Mouse (Mus musculus): ENCODE measurements around the gene Il4ra. TPM values are rescaled to one million over a fixed set of nuclear protein-coding genes. Genes with fewer than 3 reads are reported as not detected.

The Il4ra gene
- total RNA-seq, 2 experiments from 2014 or later, result 1.8 to 2.2 TPM

DNA sequence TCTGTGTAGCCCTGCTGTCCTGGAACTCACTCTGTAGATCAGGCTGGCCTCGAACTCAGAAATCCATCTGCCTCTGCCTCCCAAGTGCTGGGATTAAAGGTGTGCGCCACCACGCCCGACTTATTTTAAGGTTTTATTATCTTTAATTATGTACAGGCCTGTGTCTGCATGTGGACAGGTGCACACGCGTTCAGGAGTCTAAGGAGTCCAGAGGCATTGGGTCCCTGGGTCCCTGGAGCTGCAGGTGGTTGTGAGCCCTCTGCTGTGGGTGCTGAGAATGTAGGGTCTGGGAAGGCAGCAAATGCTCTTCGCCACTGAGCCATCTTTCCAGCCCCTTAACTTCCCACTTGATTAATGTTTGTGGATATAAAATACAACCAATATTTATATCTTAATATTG, 63.5 kb downstream of the Il4ra start:
- no peak for ATAC-seq (replicated peaks; ENCODE audit: low FRiP score, low TSS enrichment, poor library complexity, severe bottlenecking)

DNA sequence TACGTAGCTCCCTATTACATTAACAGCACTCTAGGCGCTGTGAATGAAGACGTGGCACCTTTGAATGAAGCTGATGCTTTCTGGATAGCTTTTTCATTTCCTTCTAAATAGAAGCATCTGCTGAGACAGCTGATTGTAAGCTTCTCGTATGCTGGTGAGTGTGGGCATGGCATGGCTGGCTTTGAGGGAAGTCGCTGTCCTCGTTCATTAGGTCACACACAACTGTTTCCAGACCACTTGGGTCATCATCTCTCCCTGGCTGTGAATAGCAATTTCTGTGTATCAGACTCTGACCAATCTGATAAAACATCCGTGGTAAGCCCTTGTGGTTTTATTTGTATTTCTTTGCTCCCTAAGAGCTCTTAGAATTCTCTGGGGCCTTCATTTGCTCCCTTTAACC, 66.1 kb downstream of the Il4ra start:
- no peak for ATAC-seq (replicated peaks; ENCODE audit: low FRiP score, low TSS enrichment, poor library complexity, severe bottlenecking)

DNA sequence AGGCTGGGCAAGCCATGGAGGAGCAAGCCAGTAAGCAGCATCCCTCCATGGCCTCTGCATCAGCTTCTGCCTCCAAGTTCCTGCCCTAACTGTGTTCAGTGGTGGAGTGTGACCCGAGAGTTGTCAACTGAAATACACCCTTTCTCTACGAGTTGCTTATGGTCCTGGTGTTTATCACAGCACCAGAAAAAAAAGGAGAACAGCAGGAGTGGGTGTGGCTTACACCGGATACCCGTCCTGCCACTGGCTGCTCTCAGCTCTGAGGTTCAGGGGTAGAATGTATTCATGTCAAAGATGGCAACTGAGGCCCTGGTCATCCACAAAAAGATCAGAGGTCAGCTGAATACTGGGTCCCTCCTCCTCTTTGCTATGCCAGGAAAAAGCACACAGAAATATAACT, 68.2 kb downstream of the Il4ra start:
- ATAC-seq (replicated peaks; ENCODE audit: low FRiP score, low TSS enrichment, poor library complexity, severe bottlenecking), result no peak

DNA sequence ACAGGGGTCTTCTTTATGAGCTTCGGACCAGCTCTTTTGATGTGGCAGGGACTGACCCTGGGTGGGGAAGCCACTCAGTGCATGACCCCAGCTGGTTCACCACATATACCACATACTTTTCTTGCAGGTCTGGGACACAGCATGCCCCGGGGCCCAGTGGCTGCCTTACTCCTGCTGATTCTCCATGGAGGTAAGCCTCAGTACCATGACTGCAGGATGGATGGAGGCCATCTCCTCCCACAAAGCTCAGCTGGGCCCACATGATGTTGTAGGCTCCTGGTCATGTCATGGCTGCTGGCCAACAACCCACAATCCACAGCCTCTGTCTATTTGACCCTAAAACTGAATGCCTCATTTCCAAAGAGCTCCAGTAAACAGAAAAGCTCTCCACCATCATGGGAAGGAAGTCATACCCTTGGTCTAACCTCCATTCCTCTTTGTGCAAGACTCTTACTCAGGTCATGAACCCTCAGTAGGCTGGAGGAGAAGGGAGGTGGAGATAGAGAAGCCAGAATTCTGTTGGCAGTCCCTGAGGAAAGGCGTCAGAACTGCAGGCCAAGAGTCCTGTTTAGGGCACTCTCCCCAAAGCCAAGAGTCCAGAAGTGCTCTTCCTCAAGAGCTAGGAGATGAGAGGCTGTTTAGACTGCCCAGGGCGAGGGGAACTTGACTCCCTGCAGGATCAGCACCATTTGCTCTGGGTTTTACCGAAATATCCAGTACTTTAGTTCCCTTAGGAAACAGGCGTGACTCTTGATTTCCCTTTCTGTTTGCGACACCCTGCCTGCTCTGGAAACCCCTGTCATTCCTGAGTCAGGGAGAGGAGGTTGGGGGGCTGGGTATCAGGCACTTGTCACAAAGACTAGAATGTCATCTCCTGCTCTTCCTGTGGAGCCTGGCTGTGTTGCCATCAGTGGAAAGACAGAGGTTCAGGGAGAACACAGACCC, 71.1 kb downstream of the Il4ra start:
- ATAC-seq (replicated peaks; ENCODE audit: low FRiP score, low TSS enrichment, poor library complexity, severe bottlenecking), result no peak

DNA sequence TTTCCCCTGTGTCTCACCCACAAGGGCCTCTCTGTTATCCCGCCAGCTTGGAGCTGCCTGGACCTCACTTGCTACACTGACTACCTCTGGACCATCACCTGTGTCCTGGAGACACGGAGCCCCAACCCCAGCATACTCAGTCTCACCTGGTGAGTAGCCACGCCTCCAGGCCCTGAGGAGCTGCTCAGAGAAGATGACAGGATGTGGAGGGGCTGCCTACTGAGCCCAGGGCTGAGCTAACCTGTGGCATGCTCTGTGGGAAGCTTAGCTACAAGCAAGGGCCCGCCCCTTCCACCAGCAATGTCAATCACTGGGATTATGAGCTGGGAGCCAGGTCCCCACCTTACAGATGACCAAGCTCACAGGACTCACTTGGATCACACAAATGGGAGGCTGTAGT, 73.3 kb downstream of the Il4ra start:
- no peak for ATAC-seq (replicated peaks; ENCODE audit: low FRiP score, low TSS enrichment, poor library complexity, severe bottlenecking)

DNA sequence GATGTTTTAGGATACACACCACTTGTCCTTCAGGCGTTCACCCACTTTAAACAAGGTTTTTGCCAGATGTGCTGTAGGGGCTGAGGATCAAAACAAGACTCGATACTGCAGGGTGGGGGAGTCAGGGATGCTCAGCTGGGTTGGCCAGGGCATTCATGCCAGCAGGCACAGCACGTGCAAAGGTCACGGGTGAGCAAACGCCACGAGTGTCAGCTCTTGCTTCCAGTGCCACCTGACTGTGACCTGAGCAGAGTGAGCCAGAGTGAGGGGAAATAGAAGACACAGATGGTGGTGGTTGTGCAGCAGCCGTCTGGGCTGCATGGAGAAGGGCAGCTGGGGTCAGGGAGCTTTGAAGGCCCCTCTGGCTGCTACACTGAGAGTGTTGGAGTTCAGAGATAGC, 73.9 kb downstream of the Il4ra start:
- ATAC-seq (replicated peaks; ENCODE audit: low FRiP score, low TSS enrichment, poor library complexity, severe bottlenecking), result no peak

Other genes with a start within 250 kb of the Il4ra start
- gene Kdm8, start 107.4 kb upstream of the Il4ra start, total RNA-seq (2014; fragmentation: Nextera tagmentation), result 5.0 and 5.4 TPM in 2 replicates
- 5.3 and 6.3 TPM in 2 replicates for gene Kdm8, start 107.4 kb upstream of the Il4ra start, total RNA-seq (2017)
- 49.9 and 55.4 TPM in 2 replicates for gene Nsmce1, start 60.5 kb upstream of the Il4ra start, total RNA-seq (2014; fragmentation: Nextera tagmentation)
- gene Nsmce1, start 60.5 kb upstream of the Il4ra start, total RNA-seq (2017), result 58.3 and 68.4 TPM in 2 replicates
- gene Il21r, start 51.3 kb downstream of the Il4ra start, total RNA-seq (2014; fragmentation: Nextera tagmentation), result 0.74 and 1.8 TPM in 2 replicates
- 0.04 and 2.1 TPM in 2 replicates for gene Il21r, start 51.3 kb downstream of the Il4ra start, total RNA-seq (2017)
- gene Gtf3c1, start 155.7 kb downstream of the Il4ra start, total RNA-seq (2014; fragmentation: Nextera tagmentation), result 32.8 and 42.8 TPM in 2 replicates
- gene Gtf3c1, start 155.7 kb downstream of the Il4ra start, total RNA-seq (2017), result 30.2 and 41.2 TPM in 2 replicates
- 8.0 and 10.5 TPM in 2 replicates for gene D430042O09Rik, start 155.8 kb downstream of the Il4ra start, total RNA-seq (2014; fragmentation: Nextera tagmentation)
- gene D430042O09Rik, start 155.8 kb downstream of the Il4ra start, total RNA-seq (2017), result 12.9 and 15.3 TPM in 2 replicates